Mouse (Mus musculus) myocyte (in vitro differentiated cells): ENCODE results near the gene Micall1.

Source experiments
- CEBPB ChIP-seq: IDR thresholded peaks from 2 replicates; pipeline ENCODE4 v1.6.1; 2011; ENCODE audit warnings: mild to moderate bottlenecking, moderate library complexity; ENCODE audit not compliant: poor library complexity, insufficient read depth, severe bottlenecking
- POLR2A ChIP-seq: IDR thresholded peaks from one replicate; pipeline ENCODE4 v1.6.1; 2011; ENCODE audit warnings: low read depth, mild to moderate bottlenecking, control low read depth, moderate library complexity; ENCODE audit not compliant: insufficient read length
- TCF12 ChIP-seq: IDR thresholded peaks from one replicate; pipeline ENCODE4 v1.6.1; 2011; ENCODE audit warnings: mild to moderate bottlenecking, control low read depth; ENCODE audit not compliant: poor library complexity, insufficient read depth, severe bottlenecking

DNA sequence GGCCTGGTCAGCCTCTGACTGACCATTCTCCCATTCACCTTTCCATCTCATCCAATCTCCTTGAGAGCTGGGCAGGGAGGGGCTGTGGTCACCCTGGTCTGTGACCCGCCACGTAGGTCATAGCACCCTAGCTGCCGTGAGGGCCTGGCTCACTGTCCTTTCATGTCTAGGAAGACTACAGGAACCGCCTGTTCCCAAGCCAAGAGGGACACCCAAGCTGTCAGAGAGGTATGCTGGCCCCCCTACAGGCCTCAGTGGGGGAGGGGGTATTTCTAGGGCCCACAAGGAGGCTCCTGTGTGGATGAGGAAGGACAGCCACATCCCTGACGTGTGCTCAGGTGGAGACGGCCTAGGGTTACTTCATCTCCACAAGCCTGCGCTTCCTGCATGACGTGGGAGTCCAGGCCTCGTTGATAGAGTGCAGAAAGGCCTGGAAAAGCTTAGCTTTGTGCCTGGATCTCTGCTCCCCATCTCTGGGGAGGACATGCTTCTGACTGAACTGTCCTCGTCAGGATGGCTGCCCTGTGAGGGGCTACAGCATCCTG lies 15.7 kb downstream of the Micall1 start:
- TF ChIP-seq POLR2A, result no peak
- no peak for TF ChIP-seq CEBPB
- TF ChIP-seq TCF12, result no peak
